Mouse (Mus musculus): ENCODE results near the gene Gm5624. TPM values are rescaled to one million over a fixed set of nuclear protein-coding genes. Genes with fewer than 3 reads are reported as not detected.

Gm5624 gene
- not detected for polyA plus RNA-seq (2015; fragmentation: Illumina TruSeq; extraction: RNeasy Lipid Tissue Mini Kit (QIAGEN cat#74804); ENCODE audit: low read depth, low replicate concordance)

GRCm38 (mm10) chr14:44627737-44628136 lies at the start of gene Gm5624:
Gene Gm5624, minus strand, starts transcription at chr14:44627938.

GRCm38 (mm10) chr14:44582853-44583252 lies 44.9 kb downstream of the Gm5624 start, which contains the start of gene Gm8247:
Gene Gm8247, plus strand, starts transcription at chr14:44583153.

GRCm38 (mm10) chr14:44517976-44518375 lies 109.8 kb downstream of the Gm5624 start, which contains the start of gene Gm17093:
Gene Gm17093, plus strand, starts transcription at chr14:44518276.

Other genes with a start within 250 kb of the Gm5624 start
- gene Gm3371, start 217.2 kb downstream of the Gm5624 start, polyA plus RNA-seq (2015; fragmentation: Illumina TruSeq; extraction: RNeasy Lipid Tissue Mini Kit (QIAGEN cat#74804); ENCODE audit: low read depth, low replicate concordance), result not detected
- not detected for gene Gm8232, start 194.3 kb downstream of the Gm5624 start, polyA plus RNA-seq (2015; fragmentation: Illumina TruSeq; extraction: RNeasy Lipid Tissue Mini Kit (QIAGEN cat#74804); ENCODE audit: low read depth, low replicate concordance)
- gene BC061237, start 135.5 kb downstream of the Gm5624 start, polyA plus RNA-seq (2015; fragmentation: Illumina TruSeq; extraction: RNeasy Lipid Tissue Mini Kit (QIAGEN cat#74804); ENCODE audit: low read depth, low replicate concordance), result not detected
- not detected for gene Gm17093, start 109.7 kb downstream of the Gm5624 start, polyA plus RNA-seq (2015; fragmentation: Illumina TruSeq; extraction: RNeasy Lipid Tissue Mini Kit (QIAGEN cat#74804); ENCODE audit: low read depth, low replicate concordance)
- gene Gm8247, start 44.8 kb downstream of the Gm5624 start, polyA plus RNA-seq (2015; fragmentation: Illumina TruSeq; extraction: RNeasy Lipid Tissue Mini Kit (QIAGEN cat#74804); ENCODE audit: low read depth, low replicate concordance), result not detected
- not detected for gene Gm8257, start 78.5 kb upstream of the Gm5624 start, polyA plus RNA-seq (2015; fragmentation: Illumina TruSeq; extraction: RNeasy Lipid Tissue Mini Kit (QIAGEN cat#74804); ENCODE audit: low read depth, low replicate concordance)
- not detected for gene Gm8267, start 122.4 kb upstream of the Gm5624 start, polyA plus RNA-seq (2015; fragmentation: Illumina TruSeq; extraction: RNeasy Lipid Tissue Mini Kit (QIAGEN cat#74804); ENCODE audit: low read depth, low replicate concordance)
- gene Ptgdr, start 231.4 kb upstream of the Gm5624 start, polyA plus RNA-seq (2015; fragmentation: Illumina TruSeq; extraction: RNeasy Lipid Tissue Mini Kit (QIAGEN cat#74804); ENCODE audit: low read depth, low replicate concordance), result 0.80 TPM

Data from brain, adult 10 weeks (tissue).